Mouse (Mus musculus) neural tube, embryonic 13.5 days (tissue): ENCODE results near the gene Rrm2. TPM values are rescaled to one million over a fixed set of nuclear protein-coding genes. Genes with fewer than 3 reads are reported as not detected.
A peak's percentile ranks its signal among the peaks of the same experiment; 100 is the strongest.

Source experiments
- ATAC-seq: fragments of 200-750 bp; cut with Nextera tagmentation; 2 replicates; pipeline ENCODE4 v1.8.0; 2017; ENCODE audit warnings: low read depth, mild to moderate bottlenecking, moderate TSS enrichment, moderate library complexity
- H3K27ac ChIP-seq: fragments of 300-500 bp; sonication (generic); replicated peaks from 2 replicates; pipeline ENCODE4 v1.5.1; 2015; ENCODE audit warnings: moderate library complexity, mild to moderate bottlenecking, inconsistent platforms
- H3K27me3 ChIP-seq: fragments of 300-500 bp; sonication (generic); 2 replicates; pipeline ENCODE4 v1.6.1; 2015; ENCODE audit warnings: mild to moderate bottlenecking, inconsistent platforms
- H3K36me3 ChIP-seq: fragments of 300-500 bp; sonication (generic); 2 replicates; pipeline ENCODE4 v1.6.1; 2015; ENCODE audit warnings: mild to moderate bottlenecking, inconsistent platforms
- H3K4me1 ChIP-seq: fragments of 300-500 bp; sonication (generic); replicated peaks from 2 replicates; pipeline ENCODE4 v1.6.1; 2015; ENCODE audit warnings: inconsistent platforms
- H3K4me2 ChIP-seq: fragments of 300-500 bp; sonication (generic); 2 replicates; pipeline ENCODE4 v1.6.1; 2015; ENCODE audit warnings: inconsistent platforms, mild to moderate bottlenecking, moderate library complexity
- H3K4me3 ChIP-seq: fragments of 300-500 bp; sonication (generic); 2 replicates; pipeline ENCODE4 v1.5.1; 2015; ENCODE audit warnings: mild to moderate bottlenecking, inconsistent platforms
- H3K9ac ChIP-seq: fragments of 300-500 bp; sonication (generic); 2 replicates; pipeline ENCODE4 v1.6.1; 2015; ENCODE audit warnings: moderate library complexity, mild to moderate bottlenecking, inconsistent platforms
- H3K9me3 ChIP-seq: fragments of 300-500 bp; sonication (generic); 2 replicates; pipeline ENCODE4 v1.6.1; 2016; ENCODE audit warnings: inconsistent platforms
- WGBS: fragments of 180-500 bp; shearing (Covaris S2); methylation state at CpG from one replicate; pipeline ENCODE4 v1.1.7; 2015; 5-methylcytosine and 5-hydroxymethylcytosine counted together
- polyA plus RNA-seq: library from polyadenylated mRNA; unstranded; fragments of >200 nt; fragmentation: Nextera tagmentation; extraction: Ambion mirVana; gene quantifications from 2 replicates; pipeline ENCODE4 v1.2.1, GENCODE M21; 2015

Rrm2 gene
- polyA plus RNA-seq, 1 experiment from 2014 or later, result 52.2 TPM

DNA sequence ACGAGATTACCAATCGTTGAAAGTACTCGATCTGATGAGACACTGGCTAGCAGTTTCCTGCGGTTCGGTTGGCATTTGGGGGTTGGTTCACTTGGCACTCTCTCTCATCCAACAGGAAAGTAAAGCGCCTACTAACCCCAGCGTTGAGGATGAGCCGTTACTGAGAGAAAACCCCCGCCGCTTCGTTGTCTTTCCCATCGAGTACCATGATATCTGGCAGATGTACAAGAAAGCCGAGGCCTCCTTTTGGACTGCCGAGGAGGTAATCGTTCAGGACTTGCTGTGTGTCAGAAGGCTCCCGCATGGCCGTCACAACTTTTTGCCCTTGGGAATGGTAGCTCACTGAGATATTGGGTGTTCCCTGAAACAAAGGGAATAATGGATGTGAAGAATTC, 780 bp downstream of the Rrm2 start:
- under 1% methylated on average over 17 of the region's 17 CpGs for WGBS
- no peak for ATAC-seq
- no peak overlapping the region for H3K27ac ChIP-seq

DNA sequence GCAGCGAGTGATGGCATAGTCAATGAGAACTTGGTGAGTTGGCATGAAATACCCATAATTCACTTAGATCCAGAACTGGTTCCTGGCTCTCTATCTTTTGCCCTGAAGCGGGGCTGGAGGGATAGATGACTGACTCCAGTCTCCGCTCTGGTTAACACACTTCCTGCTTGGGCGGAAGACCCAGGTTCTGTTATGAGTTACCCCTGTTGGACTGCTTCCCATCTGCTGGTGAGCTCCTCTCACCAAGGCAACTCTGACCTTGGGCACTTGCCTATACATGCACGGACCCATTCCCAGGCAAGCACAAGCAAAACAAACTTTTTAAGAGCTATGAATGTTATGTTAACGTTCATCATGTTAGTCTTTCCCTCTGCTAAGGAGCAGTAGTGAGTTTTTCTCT, 1.4 kb downstream of the Rrm2 start:
- H3K4me1 ChIP-seq, result peaks cover 35% of the 10 kb centered on the region
- 26% methylated on average over 6 of the region's 6 CpGs for whole genome bisulfite sequencing
- peak overlapping the region; percentile 79 for H3K9ac ChIP-seq
- peak overlapping the region; percentile 85 for H3K4me3 ChIP-seq
- H3K36me3 ChIP-seq, result 0 out of 2 replicates have a peak, but pooled peaks cover 4% of the 10 kb centered on the region
- no peak for ATAC-seq
- H3K4me2 ChIP-seq, result peak overlapping the region; percentile 74
- no peak overlapping the region for H3K27ac ChIP-seq
- H3K27me3 ChIP-seq, result peaks cover 15% of the 10 kb centered on the region
- H3K9me3 ChIP-seq, result no peaks in the 10 kb centered on the region

More for the DNA sequence above, 780 bp downstream of the Rrm2 start:
- Histone ChIP-seq H3K9ac (peak overlapping the region; percentile 79), H3K4me1 (peaks cover 35% of the 10 kb centered on the region), H3K27me3 (peaks cover 15% of the 10 kb centered on the region), H3K4me2 (peak overlapping the region; percentile 74), H3K4me3 (peak overlapping the region; percentile 85), H3K36me3 (0 out of 2 replicates have a peak, but pooled peaks cover 4% of the 10 kb centered on the region), H3K9me3 (no peaks in the 10 kb centered on the region)

DNA sequence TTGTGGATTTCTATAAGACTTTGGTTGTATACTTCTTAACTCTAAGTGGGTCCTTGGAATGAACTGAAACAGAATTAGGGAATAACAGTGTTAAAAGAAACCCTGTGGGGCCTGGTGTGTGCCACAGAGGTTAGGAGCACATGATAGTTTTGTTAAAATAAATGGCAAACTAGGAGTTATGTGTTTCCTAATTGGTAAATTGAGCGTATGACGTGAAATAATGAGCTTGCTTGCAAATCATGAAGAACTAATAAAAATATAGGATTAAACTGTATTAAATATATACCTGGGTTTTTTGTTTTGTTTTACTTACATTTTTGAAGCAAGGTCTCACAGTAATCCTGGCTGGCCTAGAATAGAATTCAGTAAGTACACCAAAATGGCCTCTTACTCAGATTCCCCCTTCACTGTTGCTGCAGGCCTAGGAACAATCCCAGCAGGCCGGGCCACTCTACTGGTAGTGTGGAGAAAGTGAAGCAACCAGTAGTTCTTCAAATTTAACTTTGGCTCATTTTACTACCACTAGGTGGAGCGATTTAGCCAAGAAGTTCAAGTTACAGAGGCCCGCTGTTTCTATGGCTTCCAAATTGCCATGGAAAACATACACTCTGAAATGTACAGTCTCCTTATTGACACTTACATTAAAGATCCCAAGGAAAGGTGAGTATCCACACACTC, 1.9 kb downstream of the Rrm2 start:
- H3K9me3 ChIP-seq, result no peaks in the 10 kb centered on the region
- H3K4me3 ChIP-seq, result peak overlapping the region; percentile 85; the same call in 1 of the 2 replicates
- WGBS, result 31% methylated on average over 5 of the region's 5 CpGs
- peak overlapping the region; percentile 74 for H3K4me2 ChIP-seq
- H3K27ac ChIP-seq, result 0 out of 2 replicates have a peak overlapping the region, but pooled peaks have one; percentile 13
- peaks cover 15% of the 10 kb centered on the region for H3K27me3 ChIP-seq
- ATAC-seq, result no peak
- no peak overlapping the region for H3K9ac ChIP-seq
- peaks cover 35% of the 10 kb centered on the region for H3K4me1 ChIP-seq
- H3K36me3 ChIP-seq, result 0 out of 2 replicates have a peak, but pooled peaks cover 4% of the 10 kb centered on the region

DNA sequence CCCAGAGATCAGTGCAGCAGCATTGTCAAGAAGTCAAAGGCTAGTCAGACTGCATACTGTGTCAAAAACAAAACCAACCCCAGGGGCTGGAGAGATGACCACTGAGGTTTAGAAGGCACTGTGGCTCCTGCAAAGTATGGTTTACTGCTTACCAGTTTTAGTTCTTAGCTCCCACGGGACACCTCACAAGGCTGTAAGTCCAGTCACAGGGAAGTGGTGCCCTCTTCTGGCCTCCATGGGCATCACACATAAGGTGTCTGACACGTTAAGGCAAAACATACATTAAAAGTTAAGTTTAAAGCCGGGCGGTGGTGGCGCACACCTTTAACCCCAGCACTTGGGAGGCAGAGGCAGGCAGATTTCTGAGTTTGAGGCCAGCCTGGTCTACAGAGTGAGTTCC, 2.6 kb downstream of the Rrm2 start:
- H3K4me3 ChIP-seq, result no peak overlapping the region
- peaks cover 35% of the 10 kb centered on the region for H3K4me1 ChIP-seq
- H3K9me3 ChIP-seq, result no peaks in the 10 kb centered on the region
- no peak overlapping the region for H3K9ac ChIP-seq
- peaks cover 15% of the 10 kb centered on the region for H3K27me3 ChIP-seq
- 58% methylated on average over 5 of the region's 5 CpGs for WGBS
- H3K36me3 ChIP-seq, result 0 out of 2 replicates have a peak, but pooled peaks cover 4% of the 10 kb centered on the region
- ATAC-seq, result no peak
- H3K27ac ChIP-seq, result 0 out of 2 replicates have a peak overlapping the region, but pooled peaks have one; percentile 13
- H3K4me2 ChIP-seq, result peak overlapping the region; percentile 11; the same call in 1 of the 2 replicates

DNA sequence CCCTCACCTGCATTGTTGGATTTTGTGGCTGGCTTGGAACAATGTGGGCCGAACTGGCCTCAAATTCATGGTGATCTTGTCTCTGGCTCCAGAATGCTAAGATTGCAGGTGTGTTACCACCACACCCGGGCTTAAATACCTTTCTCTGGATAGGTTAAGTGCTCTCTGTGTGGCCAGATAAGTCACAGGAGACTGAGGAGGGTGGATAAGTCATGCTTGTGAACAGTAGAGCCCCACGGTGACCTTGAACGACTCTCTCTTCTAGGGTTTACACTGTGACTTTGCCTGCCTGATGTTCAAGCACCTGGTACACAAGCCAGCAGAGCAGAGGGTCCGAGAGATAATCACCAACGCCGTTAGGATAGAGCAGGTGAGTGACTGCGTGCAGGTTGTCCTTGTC, 4.4 kb downstream of the Rrm2 start:
- Histone ChIP-seq H3K4me3 (no peak overlapping the region), H3K4me2 (no peak overlapping the region), H3K4me1 (peaks cover 29% of the 10 kb centered on the region), H3K9ac (no peak overlapping the region), H3K36me3 (0 out of 2 replicates have a peak, but pooled peaks cover 4% of the 10 kb centered on the region), H3K27me3 (peaks cover 3% of the 10 kb centered on the region), H3K27ac (no peak overlapping the region), H3K9me3 (no peaks in the 10 kb centered on the region)
- no peak for ATAC-seq
- 83% methylated on average over 8 of the region's 8 CpGs for WGBS

DNA sequence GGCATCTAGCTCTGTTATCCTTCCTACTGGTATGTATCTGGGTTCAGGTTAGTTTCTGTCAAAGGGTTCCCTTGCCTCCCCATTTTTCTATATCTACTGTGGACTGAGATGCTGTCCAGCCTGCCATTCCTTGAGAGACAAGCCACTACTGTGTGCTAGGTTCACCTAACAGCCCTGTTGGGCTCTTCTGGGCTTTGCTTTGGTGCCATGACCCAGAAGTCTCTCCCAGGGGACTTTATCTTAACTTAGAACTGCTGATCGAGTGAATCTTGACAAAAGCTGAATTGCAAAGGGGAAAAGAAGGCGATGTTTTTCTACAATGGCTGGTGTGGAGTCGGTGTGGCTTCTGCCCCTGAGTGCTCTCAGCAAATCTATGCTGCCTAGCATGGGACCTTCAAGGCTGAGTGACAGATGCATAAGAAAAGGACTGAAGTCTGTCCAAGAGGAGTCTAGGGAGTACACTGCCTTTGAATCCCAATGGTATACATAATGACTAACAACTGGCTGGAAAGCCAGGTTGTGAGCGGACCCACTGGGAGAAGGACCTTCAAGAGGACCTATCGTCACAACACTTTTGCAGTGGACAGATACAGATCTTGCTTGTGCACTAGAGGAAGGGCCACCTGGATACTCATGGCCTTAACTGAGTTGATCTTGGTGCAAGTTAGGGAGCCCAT, 6.7 kb downstream of the Rrm2 start:
- Histone ChIP-seq H3K4me1 (peaks cover 16% of the 10 kb centered on the region), H3K9ac (no peak overlapping the region), H3K27ac (no peak overlapping the region), H3K36me3 (0 out of 2 replicates have a peak, but pooled peaks cover 4% of the 10 kb centered on the region), H3K27me3 (no peaks in the 10 kb centered on the region), H3K4me2 (no peak overlapping the region), H3K4me3 (no peak overlapping the region), H3K9me3 (no peaks in the 10 kb centered on the region)
- no peak for ATAC-seq
- 77% methylated on average over 5 of the region's 5 CpGs for WGBS

DNA sequence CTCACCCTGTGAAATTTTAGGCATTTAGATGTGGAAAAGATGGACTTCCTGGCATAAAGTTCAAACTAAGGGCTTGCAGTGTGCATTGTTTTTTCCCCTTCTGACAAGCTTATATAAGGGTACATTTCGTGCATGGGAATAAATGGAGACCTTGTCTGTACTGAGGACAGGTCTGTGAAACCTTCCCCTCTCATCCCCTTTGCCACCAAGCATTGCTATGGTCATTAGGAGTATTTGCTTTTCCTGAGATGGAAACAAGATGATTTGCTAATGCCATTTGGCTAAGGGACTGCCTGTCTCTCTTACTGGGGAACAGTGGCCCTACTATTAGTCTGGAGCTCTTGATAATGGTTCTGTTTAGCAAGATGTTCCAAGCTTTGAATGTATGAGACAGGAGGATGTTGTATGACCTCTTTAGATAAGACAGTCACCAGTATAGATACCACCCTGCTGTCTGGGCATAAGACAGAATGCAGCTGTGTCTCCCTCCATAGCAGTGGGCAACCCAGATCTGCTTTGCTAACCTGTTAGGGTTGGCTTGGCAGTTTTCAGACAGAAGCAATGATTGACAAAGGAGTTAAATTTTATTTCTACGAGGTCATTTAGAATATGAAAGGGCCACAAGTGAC, 7.3 kb downstream of the Rrm2 start:
- Histone ChIP-seq H3K27me3 (no peaks in the 10 kb centered on the region), H3K27ac (no peak overlapping the region), H3K36me3 (0 out of 2 replicates have a peak, but pooled peaks cover 4% of the 10 kb centered on the region), H3K9me3 (no peaks in the 10 kb centered on the region), H3K9ac (no peak overlapping the region), H3K4me1 (peaks cover 13% of the 10 kb centered on the region), H3K4me2 (no peak overlapping the region), H3K4me3 (no peak overlapping the region)
- no peak for ATAC-seq
- WGBS, result 72% methylated on average over 2 of the region's 2 CpGs

DNA sequence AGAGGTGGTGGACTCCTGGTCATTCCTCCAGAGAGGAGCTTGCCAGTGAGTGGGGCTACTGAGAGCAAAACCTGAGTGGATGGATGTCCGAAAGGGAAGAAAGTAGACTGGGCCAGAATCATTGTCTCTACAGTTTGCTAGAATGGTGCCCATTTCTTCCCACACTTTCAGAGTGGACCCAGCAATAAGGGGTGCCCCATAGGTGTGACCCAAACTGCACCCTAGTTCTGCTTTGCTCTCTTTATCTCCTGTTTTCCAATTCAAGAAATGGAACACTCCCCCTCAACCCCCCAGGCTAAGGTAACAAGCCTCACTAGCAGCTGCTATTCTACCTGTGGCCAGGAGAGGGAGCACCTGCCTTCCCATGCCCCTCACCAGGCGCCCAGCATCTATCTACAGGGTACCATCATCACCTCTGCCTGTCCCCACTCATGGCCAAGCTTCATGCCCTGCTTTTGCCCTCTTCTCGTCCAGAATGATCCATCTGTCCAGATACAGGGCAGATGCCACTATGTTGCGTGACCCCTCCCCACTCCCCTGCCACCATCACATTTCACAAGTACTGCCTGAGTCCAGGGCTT, 8.8 kb downstream of the Rrm2 start:
- Histone ChIP-seq H3K4me2 (no peak overlapping the region), H3K27ac (no peak overlapping the region), H3K9ac (no peak overlapping the region), H3K9me3 (no peaks in the 10 kb centered on the region), H3K27me3 (no peaks in the 10 kb centered on the region), H3K4me3 (no peak overlapping the region), H3K4me1 (peaks cover 9% of the 10 kb centered on the region; the same call in 1 of the 2 replicates), H3K36me3 (0 out of 2 replicates have a peak, but pooled peaks cover 4% of the 10 kb centered on the region)
- WGBS, result 51% methylated on average over 4 of the region's 4 CpGs
- peak; percentile 69 for ATAC-seq

DNA sequence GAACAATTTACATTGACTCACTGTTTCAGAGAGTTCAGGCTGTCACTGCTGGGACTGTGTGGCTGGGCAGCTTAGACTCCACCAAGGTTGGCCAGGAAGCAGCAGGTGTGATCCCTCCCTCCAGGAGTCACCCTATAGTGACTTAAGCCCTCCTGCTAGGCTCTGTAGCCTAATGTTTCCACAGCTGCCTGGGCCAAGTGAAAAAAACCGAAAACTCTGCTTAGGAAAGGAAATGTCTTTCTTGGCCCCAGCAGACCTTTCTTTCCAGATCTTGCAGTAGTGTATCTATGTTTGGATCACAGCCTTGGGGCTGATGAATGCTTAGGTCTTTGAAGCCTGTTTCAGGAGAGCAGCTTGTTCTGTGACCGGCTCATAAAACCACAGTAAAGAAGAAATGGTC, 15.4 kb downstream of the Rrm2 start:
- ATAC-seq, result no peak
- 64% methylated on average over 2 of the region's 2 CpGs for WGBS
- H3K27ac ChIP-seq, result no peak overlapping the region
- H3K36me3 ChIP-seq, result no peaks in the 10 kb centered on the region
- no peak overlapping the region for H3K4me3 ChIP-seq
- H3K4me1 ChIP-seq, result peaks cover 13% of the 10 kb centered on the region
- peaks cover 7% of the 10 kb centered on the region; the same call in 1 of the 2 replicates for H3K9me3 ChIP-seq
- H3K4me2 ChIP-seq, result no peak overlapping the region
- H3K9ac ChIP-seq, result no peak overlapping the region
- no peaks in the 10 kb centered on the region for H3K27me3 ChIP-seq

DNA sequence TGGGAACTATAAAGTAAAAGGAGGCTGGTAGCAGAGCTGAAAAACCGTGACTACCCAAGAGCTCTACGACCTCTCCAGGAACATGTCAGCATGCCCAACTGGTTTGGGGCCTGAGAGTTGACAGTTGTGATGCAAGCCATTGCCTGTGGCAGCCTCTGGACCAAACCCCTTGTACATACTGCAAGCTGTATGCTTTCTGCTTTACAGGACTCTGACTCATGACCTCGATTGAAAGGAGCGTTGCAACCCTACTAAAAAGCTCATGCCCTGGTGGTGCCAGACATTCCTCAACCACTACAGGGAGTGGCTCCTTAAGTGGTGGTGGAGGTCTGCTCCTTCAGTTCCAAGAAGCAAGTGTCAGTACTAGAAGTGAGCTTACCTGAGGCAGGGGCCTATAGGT, 15.8 kb downstream of the Rrm2 start:
- Histone ChIP-seq H3K9ac (no peak overlapping the region), H3K36me3 (no peaks in the 10 kb centered on the region), H3K27ac (peak overlapping the region; percentile 55), H3K4me3 (no peak overlapping the region), H3K4me2 (no peak overlapping the region), H3K9me3 (peaks cover 11% of the 10 kb centered on the region), H3K4me1 (peaks cover 13% of the 10 kb centered on the region), H3K27me3 (no peaks in the 10 kb centered on the region)
- peak; percentile 41 for ATAC-seq
- 56% methylated on average over 4 of the region's 4 CpGs for WGBS

DNA sequence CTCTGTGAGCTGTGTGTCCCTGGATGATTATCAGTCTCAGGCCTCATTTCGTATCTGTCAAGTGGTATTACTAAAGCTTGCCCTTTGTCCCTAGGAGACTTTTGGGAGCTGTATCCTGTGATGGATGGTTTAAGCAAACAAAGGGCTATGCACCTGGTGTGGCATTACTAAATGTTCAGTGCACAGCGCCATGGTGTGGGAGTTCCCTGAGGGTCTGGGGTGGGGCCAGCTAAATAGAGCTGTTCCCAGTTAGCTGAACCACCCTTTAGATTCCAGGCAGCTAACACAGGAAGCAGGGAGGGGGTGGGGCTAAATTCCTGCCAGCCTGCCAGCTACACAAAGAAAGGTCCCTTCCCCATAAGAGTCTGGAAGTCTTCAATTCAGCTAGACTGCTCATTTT, 16.3 kb downstream of the Rrm2 start:
- H3K9ac ChIP-seq, result no peak overlapping the region
- ATAC-seq, result peak; percentile 90
- H3K4me3 ChIP-seq, result no peak overlapping the region
- H3K9me3 ChIP-seq, result peaks cover 16% of the 10 kb centered on the region
- no peaks in the 10 kb centered on the region for H3K36me3 ChIP-seq
- peak overlapping the region; percentile 1; the same call in 1 of the 2 replicates for H3K4me2 ChIP-seq
- peak overlapping the region; percentile 55 for H3K27ac ChIP-seq
- 8% methylated on average over 2 of the region's 2 CpGs for WGBS
- H3K27me3 ChIP-seq, result no peaks in the 10 kb centered on the region
- H3K4me1 ChIP-seq, result peaks cover 13% of the 10 kb centered on the region
